Mouse (Mus musculus): ENCODE data around the gene Huwe1. TPM values are rescaled to one million over a fixed set of nuclear protein-coding genes. Genes with fewer than 3 reads are reported as not detected.

The Huwe1 gene
- 15.9 and 17.6 TPM in 2 replicates for polyA plus RNA-seq (2015; fragmentation: Nextera tagmentation; extraction: Ambion mirVana)

GRCm38 (mm10) chrX:151800701-151801511, at the start of gene Huwe1:
Huwe1 (plus strand) TSS chrX:151800807.
- peak within 1 kb of the TSS; percentile 77 for H3K27ac ChIP-seq
- peaks cover 18% of the 10 kb centered on the region for H3K4me1 ChIP-seq (replicated peaks)
- H3K4me2 ChIP-seq, result peak within 1 kb of the TSS; percentile 72
- peak; percentile 48 for ATAC-seq (ENCODE audit: low read depth)
- H3K4me3 ChIP-seq (replicated peaks), result peak within 1 kb of the TSS; percentile 67
- H3K36me3 ChIP-seq, result no peaks in the 10 kb centered on the region
- peak within 1 kb of the TSS; percentile 74 for H3K9ac ChIP-seq
- WGBS (ENCODE audit: insufficient replicate concordance), result 9% methylated on average over 30 of the region's 36 CpGs
- DNase-seq, result peak; percentile 57
- no peaks in the 10 kb centered on the region for H3K9me3 ChIP-seq (replicated peaks)
- no peaks in the 10 kb centered on the region for H3K27me3 ChIP-seq

- H3K4me1 ChIP-seq (replicated peaks), result no peaks in the 10 kb centered on the region
- H3K4me3 ChIP-seq (replicated peaks), result no peak overlapping the region
- WGBS (ENCODE audit: insufficient replicate concordance), result 67% methylated on average over 1 of the region's 1 CpGs
- no peak overlapping the region for H3K9ac ChIP-seq
- H3K36me3 ChIP-seq, result no peaks in the 10 kb centered on the region
- no peak overlapping the region for H3K27ac ChIP-seq
- ATAC-seq (ENCODE audit: low read depth) (no peak), DNase-seq (no peak)
- no peaks in the 10 kb centered on the region; the same call in 1 of the 2 replicates for H3K27me3 ChIP-seq
- H3K9me3 ChIP-seq (replicated peaks), result no peaks in the 10 kb centered on the region
- no peak overlapping the region for H3K4me2 ChIP-seq
Observed at GRCm38 (mm10) chrX:151780348-151780747, 20.3 kb upstream of the Huwe1 start.

DNA sequence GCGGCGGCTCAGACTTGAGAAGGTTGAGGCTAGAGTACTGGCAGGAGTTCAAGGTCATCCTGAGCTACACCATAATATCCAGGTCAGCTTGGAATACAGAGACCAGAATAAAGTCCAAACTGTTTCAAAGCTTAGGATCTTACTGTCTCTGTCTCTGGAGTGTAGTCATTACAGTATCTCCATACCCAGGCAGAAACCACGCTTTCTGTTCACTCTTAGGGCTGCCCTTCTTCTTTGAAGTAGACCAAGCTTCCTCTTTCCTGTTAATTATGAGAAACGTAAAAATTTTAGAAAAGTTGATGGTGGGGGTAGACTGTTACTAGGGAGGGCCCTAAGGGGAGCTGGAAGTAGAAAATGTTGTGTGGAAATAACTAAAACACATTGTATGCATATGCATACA, 17.7 kb upstream of the Huwe1 start:
- no peaks in the 10 kb centered on the region for H3K9me3 ChIP-seq (replicated peaks)
- no peaks in the 10 kb centered on the region for H3K36me3 ChIP-seq
- WGBS (ENCODE audit: insufficient replicate concordance), result 59% methylated on average over 4 of the region's 4 CpGs
- no peak overlapping the region for H3K9ac ChIP-seq
- H3K27ac ChIP-seq, result no peak overlapping the region
- no peaks in the 10 kb centered on the region; the same call in 1 of the 2 replicates for H3K27me3 ChIP-seq
- H3K4me3 ChIP-seq (replicated peaks), result no peak overlapping the region
- ATAC-seq (ENCODE audit: low read depth) (no peak), DNase-seq (no peak)
- no peaks in the 10 kb centered on the region for H3K4me1 ChIP-seq (replicated peaks)
- H3K4me2 ChIP-seq, result no peak overlapping the region

GRCm38 (mm10) chrX:151792766-151793165, 7.8 kb upstream of the Huwe1 start:
- Histone ChIP-seq H3K4me2 (no peak overlapping the region), H3K27ac (no peak overlapping the region), H3K36me3 (no peaks in the 10 kb centered on the region), H3K4me3 (replicated peaks) (no peak overlapping the region), H3K27me3 (no peaks in the 10 kb centered on the region), H3K4me1 (replicated peaks) (no peaks in the 10 kb centered on the region), H3K9ac (no peak overlapping the region), H3K9me3 (replicated peaks) (no peaks in the 10 kb centered on the region)
- 39% methylated on average over 2 of the region's 2 CpGs for WGBS (ENCODE audit: insufficient replicate concordance)
- no peak for ATAC-seq (ENCODE audit: low read depth)
- no peak for DNase-seq

- Histone ChIP-seq H3K4me2 (no peak overlapping the region), H3K27ac (no peak overlapping the region), H3K9me3 (replicated peaks) (no peaks in the 10 kb centered on the region), H3K9ac (no peak overlapping the region), H3K27me3 (no peaks in the 10 kb centered on the region), H3K36me3 (no peaks in the 10 kb centered on the region), H3K4me3 (replicated peaks) (no peak overlapping the region), H3K4me1 (replicated peaks) (0 out of 2 replicates have a peak, but pooled peaks cover 8% of the 10 kb centered on the region)
- ATAC-seq (ENCODE audit: low read depth) (no peak), DNase-seq (no peak)
- 26% methylated on average over 1 of the region's 1 CpGs for WGBS (ENCODE audit: insufficient replicate concordance)
Observed at GRCm38 (mm10) chrX:151797970-151798369, 2.6 kb upstream of the Huwe1 start.

DNA sequence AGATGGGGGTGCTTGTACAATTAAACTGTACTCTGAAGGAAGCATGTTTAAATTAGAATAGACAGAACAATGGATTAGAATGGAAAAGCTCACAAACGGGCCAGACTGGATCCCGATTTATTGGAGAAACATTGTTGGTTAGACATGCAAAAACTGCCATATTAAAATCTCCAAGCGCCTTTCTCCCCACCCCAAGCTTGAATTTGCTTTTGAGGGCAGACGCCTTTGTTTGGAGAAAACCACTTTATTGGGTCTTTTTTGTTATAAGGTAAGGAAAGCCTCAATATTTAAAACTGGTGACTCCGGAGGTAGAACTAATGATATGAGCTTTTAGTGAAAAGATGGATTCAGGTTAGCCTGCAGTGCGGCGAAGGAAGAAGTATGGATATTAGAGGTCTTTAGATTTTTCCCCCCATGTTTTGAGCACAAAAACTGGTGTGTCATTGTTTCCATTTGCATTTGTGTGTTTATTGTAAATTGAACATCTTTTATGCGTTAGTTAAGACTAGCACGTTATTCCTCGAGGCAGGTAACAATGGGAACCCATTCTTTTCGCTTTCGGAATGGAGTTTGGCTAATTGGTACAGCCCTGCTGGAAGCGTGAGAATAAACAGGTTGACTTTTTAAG, 1.8 kb downstream of the Huwe1 start:
- Histone ChIP-seq H3K9ac (peak overlapping the region; percentile 66), H3K27me3 (no peaks in the 10 kb centered on the region), H3K4me2 (peak overlapping the region; percentile 73), H3K27ac (peak overlapping the region; percentile 90), H3K36me3 (no peaks in the 10 kb centered on the region), H3K9me3 (replicated peaks) (no peaks in the 10 kb centered on the region), H3K4me1 (replicated peaks) (peaks cover 18% of the 10 kb centered on the region), H3K4me3 (replicated peaks) (peak overlapping the region; percentile 68)
- 19% methylated on average over 13 of the region's 13 CpGs for WGBS (ENCODE audit: insufficient replicate concordance)
- ATAC-seq (ENCODE audit: low read depth) (no peak), DNase-seq (no peak)

DNA sequence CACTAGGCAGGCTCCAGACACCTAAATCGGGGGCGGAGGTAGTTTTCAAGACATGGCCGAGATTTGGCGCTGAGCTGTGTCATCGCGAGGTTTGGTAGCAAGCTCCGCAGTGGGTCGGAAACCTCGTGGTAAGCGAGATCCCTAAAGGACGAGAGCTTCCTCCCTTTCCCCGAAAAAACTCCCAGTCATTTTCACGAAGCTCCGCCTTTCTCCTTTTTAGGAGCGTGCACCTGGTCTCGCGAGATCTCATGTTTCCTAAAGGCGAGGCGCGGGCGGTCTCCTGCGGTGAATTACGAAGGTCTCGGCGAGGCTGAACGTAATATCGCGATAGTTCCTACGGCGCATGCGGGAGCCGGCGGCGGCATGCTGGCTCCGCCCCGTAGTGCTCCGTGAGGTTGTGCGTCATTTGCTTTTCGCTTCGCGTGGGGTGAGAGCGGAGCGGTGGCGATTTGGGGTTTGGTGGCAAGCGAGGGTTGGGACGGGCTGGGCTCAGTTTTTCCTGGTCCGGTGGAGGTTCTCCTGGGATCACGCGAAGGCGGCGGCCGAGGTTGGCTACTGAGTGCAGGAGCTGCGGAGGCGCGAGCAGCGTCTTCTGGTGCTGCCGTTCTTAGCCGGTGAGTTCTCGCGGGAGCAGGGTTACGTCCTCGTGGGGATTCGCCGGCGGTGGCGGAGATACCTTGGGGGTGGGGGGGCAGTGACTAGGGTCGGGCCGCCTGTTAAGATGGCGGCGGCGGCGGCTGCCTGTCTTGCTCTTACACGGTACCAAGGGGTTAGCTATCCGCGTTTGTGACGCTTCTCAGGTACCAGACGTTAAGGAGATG, 2.6 kb downstream of the Huwe1 start:
- Histone ChIP-seq H3K9me3 (replicated peaks) (no peaks in the 10 kb centered on the region), H3K27ac (peak overlapping the region; percentile 90), H3K9ac (peak overlapping the region; percentile 79), H3K4me1 (replicated peaks) (peaks cover 16% of the 10 kb centered on the region), H3K4me3 (replicated peaks) (peak overlapping the region; percentile 68), H3K36me3 (no peaks in the 10 kb centered on the region), H3K4me2 (peak overlapping the region; percentile 77), H3K27me3 (no peaks in the 10 kb centered on the region)
- ATAC-seq (ENCODE audit: low read depth) (peak; percentile 84), DNase-seq (peak; percentile 90)
- 12% methylated on average over 77 of the region's 77 CpGs for WGBS (ENCODE audit: insufficient replicate concordance)

DNA sequence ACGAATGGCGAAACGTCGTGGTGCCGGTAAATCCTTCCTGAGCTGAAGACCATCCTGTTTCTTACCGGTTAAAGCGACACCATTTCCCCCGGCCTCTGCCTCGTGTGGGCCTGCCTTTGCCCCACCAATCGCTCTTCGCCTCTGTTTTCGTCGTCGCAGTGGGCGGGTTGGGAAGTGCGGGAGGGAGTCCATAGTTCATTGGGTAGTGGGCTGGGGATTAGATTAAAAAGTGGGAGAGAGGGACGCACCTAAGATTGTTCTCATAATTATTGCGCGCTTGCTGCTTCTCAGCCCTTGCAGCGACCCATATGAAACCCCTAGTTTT, 3.1 kb downstream of the Huwe1 start:
- H3K27ac ChIP-seq, result peak overlapping the region; percentile 90
- WGBS (ENCODE audit: insufficient replicate concordance), result 14% methylated on average over 20 of the region's 20 CpGs
- no peaks in the 10 kb centered on the region for H3K9me3 ChIP-seq (replicated peaks)
- peak; percentile 40 for DNase-seq
- peak overlapping the region; percentile 68 for H3K4me3 ChIP-seq (replicated peaks)
- ATAC-seq (ENCODE audit: low read depth), result peak; percentile 53
- H3K4me1 ChIP-seq (replicated peaks), result peaks cover 14% of the 10 kb centered on the region
- H3K9ac ChIP-seq, result peak overlapping the region; percentile 79
- H3K36me3 ChIP-seq, result no peaks in the 10 kb centered on the region
- H3K4me2 ChIP-seq, result peak overlapping the region; percentile 77
- no peaks in the 10 kb centered on the region for H3K27me3 ChIP-seq

- Histone ChIP-seq H3K36me3 (no peaks in the 10 kb centered on the region), H3K9ac (peak overlapping the region; percentile 79), H3K4me2 (peak overlapping the region; percentile 77), H3K27me3 (no peaks in the 10 kb centered on the region), H3K4me1 (replicated peaks) (peaks cover 14% of the 10 kb centered on the region), H3K27ac (peak overlapping the region; percentile 90; the same call in 1 of the 2 replicates), H3K4me3 (replicated peaks) (peak overlapping the region; percentile 68), H3K9me3 (replicated peaks) (no peaks in the 10 kb centered on the region)
- 13% methylated on average over 9 of the region's 9 CpGs for WGBS (ENCODE audit: insufficient replicate concordance)
- ATAC-seq (ENCODE audit: low read depth), result no peak
- DNase-seq, result no peak
Observed at GRCm38 (mm10) chrX:151804388-151804787, 3.8 kb downstream of the Huwe1 start.

- WGBS (ENCODE audit: insufficient replicate concordance), result 73% methylated on average over 6 of the region's 6 CpGs
- Histone ChIP-seq H3K27me3 (no peaks in the 10 kb centered on the region), H3K27ac (no peak overlapping the region), H3K36me3 (peaks cover 20% of the 10 kb centered on the region), H3K9me3 (replicated peaks) (no peaks in the 10 kb centered on the region), H3K4me2 (no peak overlapping the region), H3K9ac (no peak overlapping the region), H3K4me1 (replicated peaks) (no peaks in the 10 kb centered on the region), H3K4me3 (replicated peaks) (no peak overlapping the region)
- DNase-seq (no peak), ATAC-seq (ENCODE audit: low read depth) (no peak)
Observed at GRCm38 (mm10) chrX:151811481-151811880, 10.9 kb downstream of the Huwe1 start.

DNA sequence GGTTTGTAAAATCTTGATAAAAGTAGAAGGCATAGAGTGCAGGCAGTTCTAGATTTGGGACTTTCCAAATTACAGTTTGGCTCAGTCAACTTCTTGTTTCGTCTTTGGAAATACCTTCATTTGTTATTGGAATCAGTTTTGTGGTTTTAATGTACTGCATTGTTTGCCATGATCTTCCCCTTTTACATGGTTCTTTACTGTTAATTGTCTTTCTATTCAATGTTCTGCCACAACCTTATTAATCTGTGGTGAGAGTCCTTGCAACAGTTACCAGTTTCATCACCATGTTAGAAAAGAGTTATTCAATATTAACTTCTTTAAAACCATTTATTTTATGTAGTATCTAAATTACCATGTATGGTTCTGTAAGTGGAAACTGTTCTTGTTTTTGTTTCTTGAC, 13.0 kb downstream of the Huwe1 start:
- 61% methylated on average over 1 of the region's 1 CpGs for WGBS (ENCODE audit: insufficient replicate concordance)
- H3K4me2 ChIP-seq, result no peak overlapping the region
- ATAC-seq (ENCODE audit: low read depth) (no peak), DNase-seq (no peak)
- no peak overlapping the region for H3K9ac ChIP-seq
- no peak overlapping the region for H3K27ac ChIP-seq
- H3K4me1 ChIP-seq (replicated peaks), result no peaks in the 10 kb centered on the region
- no peaks in the 10 kb centered on the region for H3K9me3 ChIP-seq (replicated peaks)
- H3K27me3 ChIP-seq, result no peaks in the 10 kb centered on the region
- peaks cover 20% of the 10 kb centered on the region for H3K36me3 ChIP-seq
- H3K4me3 ChIP-seq (replicated peaks), result no peak overlapping the region
